Mouse (Mus musculus): ENCODE data around the gene Anks1b. TPM values are rescaled to one million over a fixed set of nuclear protein-coding genes. Genes with fewer than 3 reads are reported as not detected.

The Anks1b gene
- polyA plus RNA-seq, 1 experiment from 2014 or later = 17.3 TPM

GRCm38 (mm10) chr10:90068651-90069050, 195.3 kb downstream of the Anks1b start:
- H3K4me1 ChIP-seq (replicated peaks; ENCODE audit: control insufficient read depth, insufficient read depth, low read length) = no peaks in the 10 kb centered on the region
- no peak overlapping the region for H3K27ac ChIP-seq (ENCODE audit: low read depth, low read length)
- H3K9ac ChIP-seq (ENCODE audit: low read length) = no peak overlapping the region
- no peaks in the 10 kb centered on the region for H3K9me3 ChIP-seq (ENCODE audit: control insufficient read depth, low read length)
- H3K36me3 ChIP-seq (ENCODE audit: control insufficient read depth, insufficient read depth, low read length) = no peaks in the 10 kb centered on the region
- DNase-seq (ENCODE audit: low spot score) (no peak), ATAC-seq (replicated peaks; ENCODE audit: low FRiP score) (no peak)
- no peak overlapping the region for H3K4me2 ChIP-seq (ENCODE audit: low read depth, low read length, severe bottlenecking)
- H3K27me3 ChIP-seq (ENCODE audit: control insufficient read depth, insufficient read depth, low read length) = no peaks in the 10 kb centered on the region
- no peak overlapping the region for H3K4me3 ChIP-seq (ENCODE audit: low read depth, low read length)
- 70% methylated on average over 4 of the region's 4 CpGs for WGBS

GRCm38 (mm10) chr10:90077930-90078329, 204.6 kb downstream of the Anks1b start:
- Histone ChIP-seq H3K9me3 (ENCODE audit: control insufficient read depth, low read length) (no peaks in the 10 kb centered on the region), H3K4me3 (ENCODE audit: low read depth, low read length) (no peak overlapping the region), H3K36me3 (ENCODE audit: control insufficient read depth, insufficient read depth, low read length) (no peaks in the 10 kb centered on the region), H3K27ac (ENCODE audit: low read depth, low read length) (no peak overlapping the region), H3K27me3 (ENCODE audit: control insufficient read depth, insufficient read depth, low read length) (no peaks in the 10 kb centered on the region), H3K4me1 (replicated peaks; ENCODE audit: control insufficient read depth, insufficient read depth, low read length) (no peaks in the 10 kb centered on the region), H3K9ac (ENCODE audit: low read length) (no peak overlapping the region), H3K4me2 (ENCODE audit: low read depth, low read length, severe bottlenecking) (no peak overlapping the region)
- DNase-seq (ENCODE audit: low spot score) = no peak
- ATAC-seq (replicated peaks; ENCODE audit: low FRiP score) = no peak
- WGBS = 88% methylated on average over 9 of the region's 9 CpGs

GRCm38 (mm10) chr10:90081151-90081550, 207.8 kb downstream of the Anks1b start:
- Histone ChIP-seq H3K4me1 (replicated peaks; ENCODE audit: control insufficient read depth, insufficient read depth, low read length) (no peaks in the 10 kb centered on the region), H3K27ac (ENCODE audit: low read depth, low read length) (no peak overlapping the region), H3K4me3 (ENCODE audit: low read depth, low read length) (no peak overlapping the region), H3K27me3 (ENCODE audit: control insufficient read depth, insufficient read depth, low read length) (no peaks in the 10 kb centered on the region), H3K9ac (ENCODE audit: low read length) (no peak overlapping the region), H3K9me3 (ENCODE audit: control insufficient read depth, low read length) (no peaks in the 10 kb centered on the region), H3K4me2 (ENCODE audit: low read depth, low read length, severe bottlenecking) (no peak overlapping the region), H3K36me3 (ENCODE audit: control insufficient read depth, insufficient read depth, low read length) (no peaks in the 10 kb centered on the region)
- ATAC-seq (replicated peaks; ENCODE audit: low FRiP score) (no peak), DNase-seq (ENCODE audit: low spot score) (no peak)
- 51% methylated on average over 3 of the region's 3 CpGs for WGBS

GRCm38 (mm10) chr10:90081630-90082029, 208.3 kb downstream of the Anks1b start:
- H3K36me3 ChIP-seq (ENCODE audit: control insufficient read depth, insufficient read depth, low read length) = no peaks in the 10 kb centered on the region
- H3K27ac ChIP-seq (ENCODE audit: low read depth, low read length) = no peak overlapping the region
- ATAC-seq (replicated peaks; ENCODE audit: low FRiP score) (no peak), DNase-seq (ENCODE audit: low spot score) (no peak)
- no peaks in the 10 kb centered on the region for H3K27me3 ChIP-seq (ENCODE audit: control insufficient read depth, insufficient read depth, low read length)
- no peaks in the 10 kb centered on the region for H3K4me1 ChIP-seq (replicated peaks; ENCODE audit: control insufficient read depth, insufficient read depth, low read length)
- WGBS = 30% methylated on average over 7 of the region's 7 CpGs
- H3K9ac ChIP-seq (ENCODE audit: low read length) = no peak overlapping the region
- H3K4me2 ChIP-seq (ENCODE audit: low read depth, low read length, severe bottlenecking) = no peak overlapping the region
- no peak overlapping the region for H3K4me3 ChIP-seq (ENCODE audit: low read depth, low read length)
- no peaks in the 10 kb centered on the region for H3K9me3 ChIP-seq (ENCODE audit: control insufficient read depth, low read length)

- no peaks in the 10 kb centered on the region for H3K27me3 ChIP-seq (ENCODE audit: control insufficient read depth, insufficient read depth, low read length)
- 61% methylated on average over 6 of the region's 6 CpGs for WGBS
- no peaks in the 10 kb centered on the region for H3K9me3 ChIP-seq (ENCODE audit: control insufficient read depth, low read length)
- H3K4me3 ChIP-seq (ENCODE audit: low read depth, low read length) = no peak overlapping the region
- no peaks in the 10 kb centered on the region for H3K4me1 ChIP-seq (replicated peaks; ENCODE audit: control insufficient read depth, insufficient read depth, low read length)
- no peaks in the 10 kb centered on the region for H3K36me3 ChIP-seq (ENCODE audit: control insufficient read depth, insufficient read depth, low read length)
- no peak overlapping the region for H3K27ac ChIP-seq (ENCODE audit: low read depth, low read length)
- DNase-seq (ENCODE audit: low spot score) = no peak
- ATAC-seq (replicated peaks; ENCODE audit: low FRiP score) = peak; percentile 71; the same call in 1 of the 2 replicates
- H3K4me2 ChIP-seq (ENCODE audit: low read depth, low read length, severe bottlenecking) = no peak overlapping the region
- no peak overlapping the region for H3K9ac ChIP-seq (ENCODE audit: low read length)
Observed at GRCm38 (mm10) chr10:90093877-90094276, 220.6 kb downstream of the Anks1b start.

GRCm38 (mm10) chr10:90112662-90113061, 239.4 kb downstream of the Anks1b start:
- Histone ChIP-seq H3K9ac (ENCODE audit: low read length) (no peak overlapping the region), H3K4me2 (ENCODE audit: low read depth, low read length, severe bottlenecking) (no peak overlapping the region), H3K27ac (ENCODE audit: low read depth, low read length) (no peak overlapping the region), H3K9me3 (ENCODE audit: control insufficient read depth, low read length) (no peaks in the 10 kb centered on the region), H3K27me3 (ENCODE audit: control insufficient read depth, insufficient read depth, low read length) (no peaks in the 10 kb centered on the region), H3K4me1 (replicated peaks; ENCODE audit: control insufficient read depth, insufficient read depth, low read length) (no peaks in the 10 kb centered on the region), H3K4me3 (ENCODE audit: low read depth, low read length) (no peak overlapping the region), H3K36me3 (ENCODE audit: control insufficient read depth, insufficient read depth, low read length) (no peaks in the 10 kb centered on the region)
- WGBS = 82% methylated on average over 5 of the region's 5 CpGs
- ATAC-seq (replicated peaks; ENCODE audit: low FRiP score) (no peak), DNase-seq (ENCODE audit: low spot score) (no peak)

GRCm38 (mm10) chr10:90116867-90117266, 243.6 kb downstream of the Anks1b start:
- no peak overlapping the region for H3K9ac ChIP-seq (ENCODE audit: low read length)
- 89% methylated on average over 3 of the region's 3 CpGs for WGBS
- H3K4me3 ChIP-seq (ENCODE audit: low read depth, low read length) = no peak overlapping the region
- H3K4me2 ChIP-seq (ENCODE audit: low read depth, low read length, severe bottlenecking) = no peak overlapping the region
- H3K9me3 ChIP-seq (ENCODE audit: control insufficient read depth, low read length) = no peaks in the 10 kb centered on the region
- H3K36me3 ChIP-seq (ENCODE audit: control insufficient read depth, insufficient read depth, low read length) = no peaks in the 10 kb centered on the region
- H3K4me1 ChIP-seq (replicated peaks; ENCODE audit: control insufficient read depth, insufficient read depth, low read length) = no peaks in the 10 kb centered on the region
- ATAC-seq (replicated peaks; ENCODE audit: low FRiP score) (no peak), DNase-seq (ENCODE audit: low spot score) (no peak)
- no peaks in the 10 kb centered on the region for H3K27me3 ChIP-seq (ENCODE audit: control insufficient read depth, insufficient read depth, low read length)
- H3K27ac ChIP-seq (ENCODE audit: low read depth, low read length) = no peak overlapping the region

GRCm38 (mm10) chr10:90117836-90118235, 244.5 kb downstream of the Anks1b start:
- H3K36me3 ChIP-seq (ENCODE audit: control insufficient read depth, insufficient read depth, low read length) = no peaks in the 10 kb centered on the region
- no peak overlapping the region for H3K27ac ChIP-seq (ENCODE audit: low read depth, low read length)
- H3K9ac ChIP-seq (ENCODE audit: low read length) = no peak overlapping the region
- DNase-seq (ENCODE audit: low spot score) = no peak
- 90% methylated on average over 2 of the region's 2 CpGs for WGBS
- no peak overlapping the region for H3K4me2 ChIP-seq (ENCODE audit: low read depth, low read length, severe bottlenecking)
- no peaks in the 10 kb centered on the region for H3K9me3 ChIP-seq (ENCODE audit: control insufficient read depth, low read length)
- ATAC-seq (replicated peaks; ENCODE audit: low FRiP score) = no peak
- H3K4me3 ChIP-seq (ENCODE audit: low read depth, low read length) = no peak overlapping the region
- H3K4me1 ChIP-seq (replicated peaks; ENCODE audit: control insufficient read depth, insufficient read depth, low read length) = no peaks in the 10 kb centered on the region
- H3K27me3 ChIP-seq (ENCODE audit: control insufficient read depth, insufficient read depth, low read length) = no peaks in the 10 kb centered on the region

GRCm38 (mm10) chr10:90137538-90137937, 264.2 kb downstream of the Anks1b start:
- ATAC-seq (replicated peaks; ENCODE audit: low FRiP score) (no peak), DNase-seq (ENCODE audit: low spot score) (no peak)
- Histone ChIP-seq H3K9ac (ENCODE audit: low read length) (no peak overlapping the region), H3K4me2 (ENCODE audit: low read depth, low read length, severe bottlenecking) (no peak overlapping the region), H3K27ac (ENCODE audit: low read depth, low read length) (no peak overlapping the region), H3K4me1 (replicated peaks; ENCODE audit: control insufficient read depth, insufficient read depth, low read length) (no peaks in the 10 kb centered on the region), H3K36me3 (ENCODE audit: control insufficient read depth, insufficient read depth, low read length) (no peaks in the 10 kb centered on the region), H3K27me3 (ENCODE audit: control insufficient read depth, insufficient read depth, low read length) (no peaks in the 10 kb centered on the region), H3K9me3 (ENCODE audit: control insufficient read depth, low read length) (no peaks in the 10 kb centered on the region), H3K4me3 (ENCODE audit: low read depth, low read length) (no peak overlapping the region)
